Mouse (Mus musculus): ENCODE data around the gene Adap2. TPM values are rescaled to one million over a fixed set of nuclear protein-coding genes. Genes with fewer than 3 reads are reported as not detected.
"Not testable (repeated sequence)": the region's sequence is repeated elsewhere in the genome, so short reads cannot be mapped to it uniquely, and the experiment has no call there.

Gene Adap2
- total RNA-seq (2015; ENCODE audit: low replicate concordance) = 2.5 TPM in 1 of 2 replicates, not detected in the other
- total RNA-seq (2017; ENCODE audit: low replicate concordance) = 1.5 and 1.8 TPM in 2 replicates

DNA sequence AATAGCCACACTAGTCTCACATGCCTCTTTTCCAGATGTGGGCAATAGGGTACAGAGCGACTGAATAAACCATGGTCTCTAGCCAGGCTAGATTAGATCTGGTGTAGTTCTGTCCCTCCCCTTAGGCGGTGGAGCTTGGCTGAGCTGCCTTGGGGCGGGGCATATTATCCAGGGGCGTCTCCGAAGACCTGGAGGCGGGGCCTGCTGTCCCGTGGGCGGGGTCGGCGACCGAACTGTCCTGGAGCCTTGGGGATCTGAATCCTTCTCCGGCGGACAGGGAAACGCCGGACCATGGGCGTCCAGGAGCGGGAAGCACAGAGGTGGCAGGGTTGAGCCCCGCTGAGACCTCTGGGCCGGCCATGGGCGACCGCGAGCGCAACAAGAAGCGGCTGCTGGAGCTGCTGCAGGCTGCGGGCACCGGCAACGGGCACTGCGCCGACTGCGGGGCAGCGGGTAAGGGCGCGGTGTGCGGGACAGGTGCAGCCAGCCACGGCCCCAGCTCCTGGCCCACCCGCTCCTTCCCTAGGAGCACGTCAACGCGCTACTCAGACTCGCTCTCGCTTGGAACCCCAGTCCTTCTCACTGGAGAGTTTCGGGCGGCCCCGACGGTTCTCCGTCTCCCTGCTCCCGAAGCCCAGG is at the start of gene Adap2:
Adap2 (plus strand) TSS at position 249 of the 639 bp plus-strand sequence.
- ATAC-seq (replicated peaks; ENCODE audit: low FRiP score, poor library complexity, severe bottlenecking) = peak; percentile 97

- no peak for ATAC-seq (replicated peaks; ENCODE audit: low FRiP score, poor library complexity, severe bottlenecking)
Observed at GRCm38 (mm10) chr11:80104407-80104806, 49.5 kb upstream of the Adap2 start.

DNA sequence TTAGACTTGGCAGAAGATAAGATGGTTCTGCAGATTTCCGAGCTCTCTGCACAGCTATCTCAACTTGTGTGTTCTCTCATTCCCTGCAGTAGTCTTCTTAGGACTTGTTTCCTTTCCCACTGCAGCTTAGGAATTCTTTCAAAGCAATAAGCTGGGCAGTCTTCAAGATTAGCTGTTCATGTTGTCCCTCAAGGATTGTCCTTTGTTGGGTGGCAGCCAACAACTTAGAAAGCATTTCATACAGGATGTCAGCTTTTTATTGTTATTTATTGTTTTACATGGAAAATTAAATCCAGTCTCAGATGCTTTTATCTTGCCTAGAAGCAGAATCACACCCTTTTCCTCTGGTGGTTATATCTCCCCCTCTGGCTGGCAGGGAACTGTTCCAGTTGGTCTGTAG is 37.5 kb upstream of the Adap2 start:
- no peak for ATAC-seq (replicated peaks; ENCODE audit: low FRiP score, poor library complexity, severe bottlenecking)

- ATAC-seq (replicated peaks; ENCODE audit: low FRiP score, poor library complexity, severe bottlenecking) = no peak
Observed at GRCm38 (mm10) chr11:80132050-80132449, 21.9 kb upstream of the Adap2 start.

DNA sequence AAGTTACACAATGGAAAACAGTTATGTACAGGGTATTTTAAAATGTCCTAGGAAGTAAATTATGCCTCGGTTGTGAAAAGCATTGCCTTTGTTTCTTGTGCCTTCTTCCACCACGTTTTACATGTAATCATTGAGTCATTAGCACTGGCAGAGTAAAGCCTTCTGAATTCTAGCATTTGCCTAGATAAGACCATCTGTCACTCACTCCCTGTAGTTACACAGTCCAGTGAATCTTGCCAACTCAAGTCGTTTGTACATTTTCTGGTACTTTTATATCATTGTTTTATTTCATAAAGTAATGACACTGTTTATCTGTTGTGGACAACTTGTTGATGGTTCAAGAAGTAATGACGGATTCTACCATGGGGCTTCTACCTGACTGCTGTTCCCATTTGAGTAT is 19.2 kb upstream of the Adap2 start:
- ATAC-seq (replicated peaks; ENCODE audit: low FRiP score, poor library complexity, severe bottlenecking) = no peak

- no peak for ATAC-seq (replicated peaks; ENCODE audit: low FRiP score, poor library complexity, severe bottlenecking)
Observed at GRCm38 (mm10) chr11:80135954-80136683, 17.8 kb upstream of the Adap2 start.

GRCm38 (mm10) chr11:80136786-80137185 is 17.1 kb upstream of the Adap2 start:
- ATAC-seq (replicated peaks; ENCODE audit: low FRiP score, poor library complexity, severe bottlenecking) = no peak

- no peak for ATAC-seq (replicated peaks; ENCODE audit: low FRiP score, poor library complexity, severe bottlenecking)
Observed at GRCm38 (mm10) chr11:80137773-80138172, 16.1 kb upstream of the Adap2 start.

- ATAC-seq (replicated peaks; ENCODE audit: low FRiP score, poor library complexity, severe bottlenecking) = peak; percentile 86
Observed at GRCm38 (mm10) chr11:80141825-80142521, 11.9 kb upstream of the Adap2 start, which contains the start of gene Tefm. TSS of gene Tefm (minus strand) at chr11:80142175.

- ATAC-seq (replicated peaks; ENCODE audit: low FRiP score, poor library complexity, severe bottlenecking) = no peak
Observed at GRCm38 (mm10) chr11:80142872-80143271, 11.0 kb upstream of the Adap2 start.

GRCm38 (mm10) chr11:80145787-80146275 is 8.1 kb upstream of the Adap2 start:
- ATAC-seq (replicated peaks; ENCODE audit: low FRiP score, poor library complexity, severe bottlenecking) = no peak

GRCm38 (mm10) chr11:80147748-80148147 is 6.2 kb upstream of the Adap2 start:
- ATAC-seq (replicated peaks; ENCODE audit: low FRiP score, poor library complexity, severe bottlenecking) = no peak

GRCm38 (mm10) chr11:80148313-80148712 is 5.6 kb upstream of the Adap2 start:
- ATAC-seq (replicated peaks; ENCODE audit: low FRiP score, poor library complexity, severe bottlenecking) = no peak

DNA sequence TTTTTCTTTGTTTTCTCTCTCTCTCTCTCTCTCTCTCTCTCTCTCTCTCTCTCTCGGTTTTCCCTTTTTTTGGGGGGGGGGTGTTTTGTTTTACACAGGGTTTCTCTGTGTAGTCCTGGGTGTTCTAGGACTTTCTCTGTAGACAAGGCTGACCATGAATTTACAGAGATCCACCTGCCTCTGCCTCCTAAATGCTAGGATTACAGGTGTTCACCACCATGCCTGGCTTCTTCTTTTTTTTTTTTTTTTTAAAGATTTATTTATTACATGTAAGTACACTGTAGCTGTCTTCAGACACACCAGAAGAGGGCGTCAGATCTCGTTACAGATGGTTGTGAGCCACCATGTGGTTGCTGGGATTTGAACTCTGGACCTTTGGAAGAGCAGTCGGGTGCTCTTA is 4.9 kb upstream of the Adap2 start:
- not testable (repeated sequence) for ATAC-seq (replicated peaks; ENCODE audit: low FRiP score, poor library complexity, severe bottlenecking)

- ATAC-seq (replicated peaks; ENCODE audit: low FRiP score, poor library complexity, severe bottlenecking) = no peak
Observed at GRCm38 (mm10) chr11:80149412-80150023, 4.4 kb upstream of the Adap2 start.

DNA sequence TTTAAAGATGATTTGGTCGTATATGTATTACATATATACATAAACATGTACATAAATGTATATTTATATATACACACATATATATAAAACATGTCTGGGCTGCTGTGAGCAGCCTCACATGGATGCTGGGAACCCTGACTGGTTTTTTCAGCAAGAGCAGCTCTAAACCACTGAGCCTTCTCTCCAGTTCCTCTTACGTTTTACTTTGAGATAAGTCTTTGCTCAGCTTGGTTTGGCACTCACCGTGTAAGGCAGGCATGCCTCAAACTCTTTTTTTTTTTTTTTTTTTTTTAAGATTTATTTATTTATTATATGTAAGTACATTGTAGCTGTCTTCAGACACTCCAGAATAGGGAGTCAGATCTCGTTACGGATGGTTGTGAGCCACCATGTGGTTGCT is 3.3 kb upstream of the Adap2 start:
- ATAC-seq (replicated peaks; ENCODE audit: low FRiP score, poor library complexity, severe bottlenecking) = no peak

DNA sequence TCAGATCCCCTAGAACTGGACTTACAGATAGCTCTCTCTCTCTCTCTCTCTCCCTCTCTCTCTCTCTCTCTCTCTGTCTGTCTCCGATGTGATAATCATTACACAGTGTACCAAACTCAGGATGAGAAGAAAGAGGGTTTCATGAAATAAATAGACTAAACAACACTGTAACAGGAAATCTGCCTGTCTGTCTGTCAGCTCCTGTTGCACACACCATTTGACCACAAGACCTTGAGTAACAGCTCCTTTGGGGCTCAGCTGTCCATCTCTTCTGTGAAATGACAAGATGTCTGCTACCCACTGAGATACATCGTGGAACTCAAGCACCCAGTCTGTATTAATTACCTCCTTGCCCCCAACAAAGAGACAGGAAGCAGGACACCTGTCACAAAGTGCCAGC is 2.4 kb upstream of the Adap2 start:
- no peak for ATAC-seq (replicated peaks; ENCODE audit: low FRiP score, poor library complexity, severe bottlenecking)

GRCm38 (mm10) chr11:80152376-80152775 is 1.5 kb upstream of the Adap2 start:
- no peak for ATAC-seq (replicated peaks; ENCODE audit: low FRiP score, poor library complexity, severe bottlenecking)

- no peak for ATAC-seq (replicated peaks; ENCODE audit: low FRiP score, poor library complexity, severe bottlenecking)
Observed at GRCm38 (mm10) chr11:80154501-80154900, 596 bp downstream of the Adap2 start.

DNA sequence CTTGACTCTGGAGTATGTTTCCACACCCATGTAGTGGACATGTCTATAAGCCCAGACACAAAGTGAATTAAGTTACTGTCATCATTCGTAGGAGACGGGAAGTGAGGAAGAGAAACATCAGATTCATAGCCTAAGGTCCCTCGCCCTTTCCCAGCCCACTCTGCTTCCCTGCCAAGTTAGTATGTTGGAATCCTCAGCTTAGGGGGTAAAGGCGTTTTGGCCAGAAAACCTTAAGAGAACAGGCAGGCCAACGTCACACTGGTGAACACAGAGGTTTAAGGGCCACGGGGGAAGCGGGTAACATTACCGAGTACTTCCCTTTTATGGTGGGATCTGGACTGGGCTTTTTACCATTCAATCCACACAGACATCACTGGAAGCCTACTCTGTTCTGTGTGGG is 1.6 kb downstream of the Adap2 start:
- no peak for ATAC-seq (replicated peaks; ENCODE audit: low FRiP score, poor library complexity, severe bottlenecking)
